Mouse (Mus musculus): ENCODE measurements around the gene Tro. TPM values are rescaled to one million over a fixed set of nuclear protein-coding genes. Genes with fewer than 3 reads are reported as not detected.

Gene Tro
- polyA plus RNA-seq, 1 experiment = 27.6 TPM

- TF ChIP-seq EP300 (IDR thresholded peaks at IDR 0.05; ENCODE audit: insufficient read depth, low read depth, low read length) (no peak), POLR2A (IDR thresholded peaks at IDR 0.05; ENCODE audit: insufficient read depth, low read length) (no peak), CTCF (IDR thresholded peaks at IDR 0.05; ENCODE audit: low read depth, low read length) (no peak)
- H3K27me3 ChIP-seq (ENCODE audit: control insufficient read depth, insufficient read depth, low read length, poor library complexity, severe bottlenecking) = no peaks in the 10 kb centered on the region
- H3K27ac ChIP-seq (ENCODE audit: insufficient read depth, low read length) = no peak overlapping the region
- H3K36me3 ChIP-seq (ENCODE audit: control insufficient read depth, insufficient read depth, low read length, poor library complexity, severe bottlenecking) = no peaks in the 10 kb centered on the region
- no peaks in the 10 kb centered on the region for H3K4me1 ChIP-seq (ENCODE audit: control insufficient read depth, insufficient read depth, low read length)
- H3K9ac ChIP-seq (ENCODE audit: low read depth, poor library complexity, severe bottlenecking) = no peak overlapping the region
- no peaks in the 10 kb centered on the region for H3K9me3 ChIP-seq (replicated peaks; ENCODE audit: control insufficient read depth, insufficient read depth, low read length, poor library complexity, severe bottlenecking)
- no peak overlapping the region for H3K4me3 ChIP-seq (ENCODE audit: low read depth, low read length)
These were observed 21.0 kb downstream of the Tro start for GRCm38 (mm10) chrX:150636421-150636820.

- TF ChIP-seq EP300 (IDR thresholded peaks at IDR 0.05; ENCODE audit: insufficient read depth, low read depth, low read length) = no peak
- TF ChIP-seq POLR2A (IDR thresholded peaks at IDR 0.05; ENCODE audit: insufficient read depth, low read length) = no peak
- TF ChIP-seq CTCF (IDR thresholded peaks at IDR 0.05; ENCODE audit: low read depth, low read length) = no peak
- Histone ChIP-seq H3K9ac (ENCODE audit: low read depth, poor library complexity, severe bottlenecking) (no peak overlapping the region), H3K9me3 (replicated peaks; ENCODE audit: control insufficient read depth, insufficient read depth, low read length, poor library complexity, severe bottlenecking) (no peaks in the 10 kb centered on the region)
These were observed 58.5 kb downstream of the Tro start for GRCm38 (mm10) chrX:150598882-150599281.

More at GRCm38 (mm10) chrX:150598882-150599281, 58.5 kb downstream of the Tro start:
- no peaks in the 10 kb centered on the region for H3K36me3 ChIP-seq (ENCODE audit: control insufficient read depth, insufficient read depth, low read length, poor library complexity, severe bottlenecking)
- no peaks in the 10 kb centered on the region for H3K27me3 ChIP-seq (ENCODE audit: control insufficient read depth, insufficient read depth, low read length, poor library complexity, severe bottlenecking)
- no peak overlapping the region for H3K27ac ChIP-seq (ENCODE audit: insufficient read depth, low read length)
- H3K4me3 ChIP-seq (ENCODE audit: low read depth, low read length) = no peak overlapping the region
- no peaks in the 10 kb centered on the region for H3K4me1 ChIP-seq (ENCODE audit: control insufficient read depth, insufficient read depth, low read length)

Other genes starting within 250 kb of the Tro start
- 35.7 and 45.4 TPM in 2 replicates for gene Tmem29, start 198.4 kb downstream of the Tro start, polyA plus RNA-seq (2011; ENCODE audit: insufficient read depth, insufficient read length, low read depth, missing spikeins)
- gene Alas2, start 110.2 kb downstream of the Tro start, polyA plus RNA-seq (2011; ENCODE audit: insufficient read depth, insufficient read length, low read depth, missing spikeins) = not detected in 2 replicates
- 34.8 and 36.0 TPM in 2 replicates for gene Pfkfb1, start 69.4 kb downstream of the Tro start, polyA plus RNA-seq (2011; ENCODE audit: insufficient read depth, insufficient read length, low read depth, missing spikeins)
- gene Apex2, start 67.7 kb downstream of the Tro start, polyA plus RNA-seq (2011; ENCODE audit: insufficient read depth, insufficient read length, low read depth, missing spikeins) = 22.2 and 24.8 TPM in 2 replicates
- gene Maged2, start 156.8 kb upstream of the Tro start, polyA plus RNA-seq (2011; ENCODE audit: insufficient read depth, insufficient read length, low read depth, missing spikeins) = 43.0 and 47.5 TPM in 2 replicates

Measured in ES-Bruce4 (cell line).